Mouse (Mus musculus) embryonic fibroblast, embryonic 13.5 days (primary cell): ENCODE measurements around the gene Selp. TPM values are rescaled to one million over a fixed set of nuclear protein-coding genes. Genes with fewer than 3 reads are reported as not detected.

Experiments
- H3K27ac ChIP-seq: 2 replicates; pipeline ENCODE4 v1.5.1; 2012; ENCODE audit warnings: low read length, control low read depth, inconsistent platforms; ENCODE audit not compliant: insufficient read depth
- H3K4me1 ChIP-seq: 2 replicates; pipeline ENCODE4 v1.6.1; 2011; ENCODE audit warnings: low read length; ENCODE audit not compliant: control insufficient read depth, insufficient read depth
- H3K4me3 ChIP-seq: 2 replicates; pipeline ENCODE4 v1.5.1; 2011; ENCODE audit warnings: mild to moderate bottlenecking, control low read depth, low read length; ENCODE audit not compliant: insufficient read depth
- CTCF ChIP-seq: IDR thresholded peaks from 2 replicates; pipeline ENCODE4 v1.5.1; 2011; ENCODE audit warnings: mild to moderate bottlenecking, control low read depth, low read length, moderate library complexity, borderline replicate concordance; ENCODE audit not compliant: insufficient read depth
- POLR2A ChIP-seq: IDR thresholded peaks from 2 replicates; pipeline ENCODE4 v1.6.1; 2011; ENCODE audit warnings: low read depth, mild to moderate bottlenecking, control low read depth, low read length, moderate library complexity
- polyA plus RNA-seq: library from polyadenylated mRNA; stranded (reverse); fragments of >200 nt; gene quantifications from 2 replicates; pipeline ENCODE4 v1.2.4, GENCODE M21; 2011; ENCODE audit warnings: low read depth; ENCODE audit not compliant: missing spikeins, insufficient read length

Selp gene
- polyA plus RNA-seq, 1 experiment, result 1.7 TPM

- no peak overlapping the region for H3K4me3 ChIP-seq
Measured at GRCm38 (mm10) chr1:164199551-164199950, 84.5 kb downstream of the Selp start.

More at GRCm38 (mm10) chr1:164199551-164199950, 84.5 kb downstream of the Selp start:
- no peak for TF ChIP-seq POLR2A
- no peak for TF ChIP-seq CTCF
- Histone ChIP-seq H3K4me1 (no peaks in the 10 kb centered on the region), H3K27ac (no peak overlapping the region)

Other genes starting within 250 kb of the Selp start
- gene Scyl3, start 186.2 kb upstream of the Selp start, polyA plus RNA-seq, result 21.7 TPM in 2 replicates
- gene BC055324, start 120.5 kb upstream of the Selp start, polyA plus RNA-seq, result 9.8 and 12.6 TPM in 2 replicates
- 2.8 and 4.1 TPM in 2 replicates for gene Mettl18, start 120.4 kb upstream of the Selp start, polyA plus RNA-seq
- gene Sele, start 67.0 kb upstream of the Selp start, polyA plus RNA-seq, result 0.18 and 0.33 TPM in 2 replicates
- gene Sell, start 53.3 kb upstream of the Selp start, polyA plus RNA-seq, result not detected in 2 replicates
- gene F5, start 36.6 kb downstream of the Selp start, polyA plus RNA-seq, result 0.37 TPM in 1 of 2 replicates, not detected in the other
- gene Slc19a2, start 133.8 kb downstream of the Selp start, polyA plus RNA-seq, result 38.3 and 43.4 TPM in 2 replicates
- 6.3 and 8.8 TPM in 2 replicates for gene Ccdc181, start 160.3 kb downstream of the Selp start, polyA plus RNA-seq
- gene Nme7, start 188.9 kb downstream of the Selp start, polyA plus RNA-seq, result 20.0 TPM in 2 replicates
- gene Blzf1, start 192.2 kb downstream of the Selp start, polyA plus RNA-seq, result 24.3 and 31.3 TPM in 2 replicates